In the genomic region with DNA sequence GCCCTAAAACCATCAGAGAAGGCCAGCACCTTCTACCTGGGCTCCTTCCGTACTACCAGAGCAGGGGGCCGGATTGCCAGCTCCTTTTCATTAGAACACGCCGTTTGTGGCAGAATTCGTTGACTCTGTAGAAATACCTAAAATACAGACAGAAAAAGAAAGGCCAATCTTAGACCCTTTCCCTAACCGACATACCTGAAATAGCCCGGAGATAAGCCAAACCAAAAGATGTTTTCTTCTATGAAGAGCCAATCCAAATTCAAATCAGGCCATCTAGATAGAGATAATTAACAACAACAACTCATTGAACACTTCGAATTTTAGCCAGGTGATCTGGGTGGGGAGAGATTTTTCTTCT, we compare ENCODE assay signal across 31 mouse cellular contexts. TPM values are rescaled to one million over a fixed set of nuclear protein-coding genes. Genes with fewer than 3 reads are reported as not detected.
DNase-seq lines count a peak whose midpoint lies in the region; ATAC-seq and TF ChIP-seq lines count a peak whose summit lies in the region.
"Had no signal": no experiment of that assay in that cellular context is flagged by ENCODE, and none has a peak within 500 bp of the region (broad histone marks: within the 10 kb centered on the region; RNA-seq: fewer than 3 reads in every experiment).

No protein-coding gene starts in this region.

- ATAC-seq in intestine, embryonic 14.5 days (replicated peaks; ENCODE audit: low FRiP score, low TSS enrichment, low read depth) = no peak
- no peak for ATAC-seq in intestine, embryonic 15.5 days
- ATAC-seq: intestine, embryonic 16.5 days; midbrain, embryonic 15.5 days had no signal

- H3K36me3 ChIP-seq in intestine, embryonic 14.5 days (ENCODE audit: control insufficient read depth, insufficient read depth, low read length) = no peaks in the 10 kb centered on the region
- no peaks in the 10 kb centered on the region for H3K36me3 ChIP-seq in intestine, embryonic 15.5 days
- no peaks in the 10 kb centered on the region for H3K36me3 ChIP-seq in limb, embryonic 10.5 days
- H3K36me3 ChIP-seq: forebrain, embryonic 10.5 days; liver, embryonic 13.5 days; midbrain, embryonic 15.5 days had no signal

- H3K9me3 ChIP-seq in intestine, embryonic 14.5 days (ENCODE audit: control insufficient read depth, low read length) = no peaks in the 10 kb centered on the region
- no peaks in the 10 kb centered on the region for H3K9me3 ChIP-seq in intestine, embryonic 15.5 days
- no peaks in the 10 kb centered on the region for H3K9me3 ChIP-seq in limb, embryonic 10.5 days (replicated peaks)
- H3K9me3 ChIP-seq: forebrain, embryonic 10.5 days; liver, embryonic 13.5 days; midbrain, embryonic 15.5 days had no signal

- intact Hi-C loops in gastrocnemius, postnatal 36 days (cut with DNase I) = loop anchor here (10.0 kb wide), 1 partner anchor 1128 kb away; no protein-coding TSS in a partner anchor

- no peak overlapping the region for H3K27ac ChIP-seq in intestine, embryonic 14.5 days (ENCODE audit: low read depth)
- no peak overlapping the region for H3K27ac ChIP-seq in intestine, embryonic 15.5 days
- peak overlapping the region; percentile 53; the same call in 1 of the 2 replicates for H3K27ac ChIP-seq in limb, embryonic 10.5 days
- H3K27ac ChIP-seq: forebrain, embryonic 10.5 days; heart, adult 2 months; liver, embryonic 13.5 days; midbrain, embryonic 15.5 days had no signal

- TF ChIP-seq CTCF in brain, embryonic 14.5 days (IDR thresholded peaks at IDR 0.05; ENCODE audit: borderline replicate concordance, extremely low read depth, insufficient read depth, insufficient read length) = no peak

- peaks cover 100% of the 10 kb centered on the region for H3K27me3 ChIP-seq in intestine, embryonic 14.5 days (replicated peaks; ENCODE audit: control insufficient read depth, insufficient read depth, low read length)
- peaks cover 96% of the 10 kb centered on the region for H3K27me3 ChIP-seq in intestine, embryonic 15.5 days (replicated peaks)
- peaks cover 100% of the 10 kb centered on the region for H3K27me3 ChIP-seq in limb, embryonic 10.5 days (ENCODE audit: low read depth, poor library complexity, severe bottlenecking)

- DNase-seq in cerebellum, postnatal 14 days = peak; percentile 9 to 37
- no peak for DNase-seq in cerebellum, adult 9-10 months
- DNase-seq in intestine, embryonic 14.5 days (ENCODE audit: low spot score) = peak; percentile 66
- DNase-seq in brain, embryonic 14.5 days (ENCODE audit: low read depth) = peak; percentile 35
- DNase-seq in limb, embryonic 10.5 days (ENCODE audit: low spot score) = peak; percentile 44
- DNase-seq in gastrocnemius, postnatal 36 days = no peak
- DNase-seq in right cerebral cortex, adult 18-20 months = no peak
- DNase-seq: adrenal gland, postnatal 36 days; cerebellum, adult 11 months; gastrocnemius, postnatal 25 days; heart, adult 2 months; kidney, adult 9 months; kidney, postnatal 14 days; left cerebral cortex, postnatal 4 days; liver, embryonic 13.5 days; lung, adult 2 months; lung, postnatal 14 days; right cerebral cortex, postnatal 4 days; thymus, postnatal 25 days had no signal

- H3K4me2 ChIP-seq in intestine, embryonic 14.5 days (ENCODE audit: low read length) = no peak overlapping the region
- H3K4me2 ChIP-seq in intestine, embryonic 15.5 days (replicated peaks) = no peak overlapping the region
- H3K4me2 ChIP-seq: liver, embryonic 13.5 days; midbrain, embryonic 15.5 days had no signal

- H3K4me3 ChIP-seq in intestine, embryonic 14.5 days (ENCODE audit: low read depth, low read length) = no peak overlapping the region
- H3K4me3 ChIP-seq in intestine, embryonic 15.5 days (replicated peaks) = no peak overlapping the region
- peak overlapping the region; percentile 46; the same call in 1 of the 2 replicates for H3K4me3 ChIP-seq in limb, embryonic 10.5 days
- H3K4me3 ChIP-seq: forebrain, embryonic 10.5 days; heart, adult 2 months; liver, embryonic 13.5 days; midbrain, embryonic 15.5 days had no signal

- H3K4me1 ChIP-seq in intestine, embryonic 14.5 days (replicated peaks; ENCODE audit: control insufficient read depth, insufficient read depth, low read length) = peaks cover 7% of the 10 kb centered on the region; the same call in 1 of the 2 replicates
- peaks cover 22% of the 10 kb centered on the region for H3K4me1 ChIP-seq in intestine, embryonic 15.5 days (replicated peaks)
- H3K4me1 ChIP-seq in limb, embryonic 10.5 days = peaks cover 70% of the 10 kb centered on the region

- WGBS in intestine, embryonic 14.5 days = 10% methylated on average over 8 of the region's 8 CpGs
- WGBS in intestine, embryonic 15.5 days = 12% methylated on average over 8 of the region's 8 CpGs
- WGBS in limb, embryonic 10.5 days = 6% methylated on average over 8 of the region's 8 CpGs

- TF ChIP-seq POLR2A in brain, embryonic 14.5 days (IDR thresholded peaks at IDR 0.05; ENCODE audit: borderline replicate concordance, extremely low read depth, insufficient read depth, insufficient read length, poor library complexity, severe bottlenecking) = no peak

- H3K9ac ChIP-seq in intestine, embryonic 14.5 days (ENCODE audit: low read length) = no peak overlapping the region
- H3K9ac ChIP-seq in intestine, embryonic 15.5 days = no peak overlapping the region
- H3K9ac ChIP-seq: liver, embryonic 13.5 days; midbrain, embryonic 15.5 days had no signal

RNA-seq across cellular contexts. Expression of gene Evx1, which starts 0.8 kb away (rescaled TPM):
- not detected in 2 replicates for polyA plus RNA-seq in intestine, embryonic 14.5 days (2014; fragmentation: Nextera tagmentation; extraction: Ambion mirVana)
- polyA plus RNA-seq in intestine, embryonic 15.5 days (2015; fragmentation: Nextera tagmentation; extraction: Ambion mirVana) = 0.05 and 0.20 TPM in 2 replicates
- polyA plus RNA-seq in brain, embryonic 14.5 days (2012; rRNA removed) = 1.5 and 3.7 TPM in 2 replicates
- polyA plus RNA-seq in limb, embryonic 10.5 days (2016; fragmentation: Nextera tagmentation; extraction: Ambion mirVana) = 1.4 and 3.7 TPM in 2 replicates
- total RNA-seq in gastrocnemius, postnatal 36 days (2021) = not detected
- total RNA-seq: adrenal gland, postnatal 36 days; gastrocnemius, postnatal 25 days; heart, adult 2 months; heart, postnatal 36 days; layer of hippocampus, adult 18-20 months; layer of hippocampus, postnatal 14 days; left cerebral cortex, adult 8-10 months; left cerebral cortex, postnatal 4 days; megakaryocyte progenitor cell, adult 5-6 weeks had no signal
- polyA plus RNA-seq: forebrain, embryonic 10.5 days; heart, adult 2 months; heart, embryonic 14.5 days; intestine, embryonic 16.5 days; liver, embryonic 13.5 days; lung, adult 2 months had no signal

RNA-seq across cellular contexts. Expression of gene Hoxa13, which starts 51.9 kb away (rescaled TPM):
- polyA plus RNA-seq in intestine, embryonic 14.5 days (2014; fragmentation: Nextera tagmentation; extraction: Ambion mirVana) = 0.35 and 0.39 TPM in 2 replicates
- polyA plus RNA-seq in intestine, embryonic 15.5 days (2015; fragmentation: Nextera tagmentation; extraction: Ambion mirVana) = 0.59 and 0.61 TPM in 2 replicates
- polyA plus RNA-seq in brain, embryonic 14.5 days (2012; rRNA removed) = 0.10 TPM in 1 of 2 replicates, not detected in the other
- 2.7 and 11.1 TPM in 2 replicates for polyA plus RNA-seq in limb, embryonic 10.5 days (2016; fragmentation: Nextera tagmentation; extraction: Ambion mirVana)
- total RNA-seq in gastrocnemius, postnatal 36 days (2021) = 1 to 10 TPM; 2.4 to 3.6 TPM
- total RNA-seq: adrenal gland, postnatal 36 days; heart, adult 2 months; heart, postnatal 36 days; layer of hippocampus, adult 18-20 months; layer of hippocampus, postnatal 14 days; left cerebral cortex, adult 8-10 months; left cerebral cortex, postnatal 4 days; megakaryocyte progenitor cell, adult 5-6 weeks had no signal
- polyA plus RNA-seq: embryonic facial prominence, embryonic 11.5 days; forebrain, embryonic 10.5 days; heart, adult 2 months; heart, embryonic 14.5 days; liver, embryonic 13.5 days; lung, adult 2 months; midbrain, embryonic 15.5 days; stomach, embryonic 14.5 days had no signal

Comparison
In these comparisons a context has a peak if more than half of its experiments do, and no peak if none do; other contexts are left out.
1. DNase-seq: peak in cerebellum, postnatal 14 days (2 of 2), intestine, embryonic 14.5 days (single experiment), brain, embryonic 14.5 days (single experiment) and limb, embryonic 10.5 days (single experiment); none in cerebellum, adult 9-10 months (single experiment), gastrocnemius, postnatal 36 days (0 of 2) and right cerebral cortex, adult 18-20 months (single experiment).